Mouse (Mus musculus) hindbrain, postnatal 0 days (tissue): ENCODE results near the gene Hmga2. TPM values are rescaled to one million over a fixed set of nuclear protein-coding genes. Genes with fewer than 3 reads are reported as not detected.
"Not testable (repeated sequence)": the region's sequence is repeated elsewhere in the genome, so short reads cannot be mapped to it uniquely, and the experiment has no call there.

Source experiments
- ATAC-seq: fragments of 200-750 bp; cut with Nextera tagmentation; 2 replicates; pipeline ENCODE4 v1.8.0; 2017; ENCODE audit warnings: mild to moderate bottlenecking, moderate TSS enrichment, moderate library complexity
- DNase-seq: peaks from one replicate; pipeline ENCODE4 v3.0.0-alpha.2; 2015; ENCODE audit warnings: low spot score
- H3K27ac ChIP-seq: fragments of 300-500 bp; sonication (generic); 2 replicates; pipeline ENCODE4 v1.5.1; 2014; ENCODE audit warnings: mild to moderate bottlenecking
- H3K27me3 ChIP-seq: fragments of 300-500 bp; sonication (generic); 2 replicates; pipeline ENCODE4 v1.6.1; 2014; ENCODE audit warnings: low read length, mixed read lengths; ENCODE audit not compliant: insufficient read depth
- H3K36me3 ChIP-seq: fragments of 300-500 bp; sonication (generic); 2 replicates; pipeline ENCODE4 v1.6.1; 2014; ENCODE audit warnings: low read length, mixed read lengths; ENCODE audit not compliant: insufficient read depth
- H3K4me1 ChIP-seq: fragments of 300-500 bp; sonication (generic); 2 replicates; pipeline ENCODE4 v1.6.1; 2014; ENCODE audit warnings: antibody characterized with exemption, low read length, mixed read lengths; ENCODE audit not compliant: insufficient read depth
- H3K4me2 ChIP-seq: fragments of 300-500 bp; sonication (generic); 2 replicates; pipeline ENCODE4 v1.6.1; 2014; ENCODE audit warnings: low read depth, mild to moderate bottlenecking, low read length, moderate library complexity, mixed read lengths
- H3K4me3 ChIP-seq: fragments of 300-500 bp; sonication (generic); 2 replicates; pipeline ENCODE4 v1.5.1; 2014; ENCODE audit warnings: low read length
- H3K9ac ChIP-seq: fragments of 300-500 bp; sonication (generic); replicated peaks from 2 replicates; pipeline ENCODE4 v1.6.1; 2014; ENCODE audit warnings: mild to moderate bottlenecking, low read length, moderate library complexity, mixed read lengths
- H3K9me3 ChIP-seq: fragments of 300-500 bp; sonication (generic); 2 replicates; pipeline ENCODE4 v1.6.1; 2016; ENCODE audit warnings: low read length, mixed read lengths
- CTCF ChIP-seq: IDR thresholded peaks from 2 replicates; pipeline ENCODE4 v1.5.1; 2016; ENCODE audit warnings: antibody characterized with exemption, control low read depth, low read depth
- WGBS: fragments of 180-500 bp; shearing (Covaris S2); extraction: QIAGEN DNeasy Blood & Tissue Kit; methylation state at CpG from one replicate; pipeline ENCODE4 v1.1.7; 2014; 5-methylcytosine and 5-hydroxymethylcytosine counted together
- polyA plus RNA-seq: library from polyadenylated mRNA; unstranded; fragments of >200 nt; fragmentation: Nextera tagmentation; extraction: Ambion mirVana; gene quantifications from 2 replicates; pipeline ENCODE4 v1.2.1, GENCODE M21; 2015
- total RNA-seq: library from RNA; depleted of rRNA; stranded (reverse); fragments of >200 nt; gene quantifications from 2 replicates; pipeline ENCODE4 v1.2.3, GENCODE M21; 2014

Hmga2 gene
- total and polyA plus RNA-seq, 2 experiments from 2014 or later, result 0.98 to 1.2 TPM

GRCm38 (mm10) chr10:120371215-120371614 is 105.1 kb downstream of the Hmga2 start:
- Histone ChIP-seq H3K27ac (no peak overlapping the region), H3K4me3 (no peak overlapping the region), H3K4me2 (no peak overlapping the region), H3K9ac (no peak overlapping the region), H3K36me3 (no peaks in the 10 kb centered on the region), H3K4me1 (no peaks in the 10 kb centered on the region), H3K9me3 (no peaks in the 10 kb centered on the region), H3K27me3 (peaks cover 4% of the 10 kb centered on the region; the same call in 1 of the 2 replicates)
- no peak for ATAC-seq
- no peak for DNase-seq
- 74% methylated on average over 10 of the region's 10 CpGs for WGBS
- TF ChIP-seq CTCF, result no peak

DNA sequence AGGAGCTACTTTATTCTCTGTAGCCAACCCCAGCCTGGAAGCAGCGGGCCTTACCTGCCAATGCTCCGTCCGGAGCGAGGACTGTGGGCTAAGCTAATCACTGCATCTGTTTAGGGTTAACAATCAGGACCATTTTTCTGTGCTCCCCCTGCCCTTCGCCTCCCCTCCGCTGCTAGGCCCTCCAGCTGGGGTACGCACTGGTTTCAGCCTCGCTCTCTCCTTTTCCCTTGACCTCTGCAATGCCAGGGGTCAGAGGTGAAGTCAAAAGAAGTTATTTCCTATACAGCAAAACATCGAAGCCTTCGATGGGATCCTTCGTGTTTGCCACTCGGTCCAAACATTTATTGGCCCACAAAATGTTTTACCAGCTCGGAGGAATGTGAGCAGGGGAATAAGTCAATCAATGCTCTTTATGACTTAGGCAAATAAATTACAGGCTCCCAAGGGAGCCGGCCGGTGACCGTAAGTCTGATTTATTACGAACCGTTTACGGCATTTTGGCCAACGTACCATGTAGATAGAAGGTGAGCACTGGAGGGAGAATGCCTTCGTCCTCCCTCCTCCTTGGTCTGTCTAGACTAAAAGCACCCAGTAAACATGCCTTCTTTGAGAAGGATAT is 107.0 kb downstream of the Hmga2 start:
- no peak overlapping the region for H3K4me3 ChIP-seq
- DNase-seq (no peak), ATAC-seq (no peak)
- no peaks in the 10 kb centered on the region for H3K9me3 ChIP-seq
- WGBS, result 72% methylated on average over 21 of the region's 21 CpGs
- no peak overlapping the region for H3K27ac ChIP-seq
- no peak for TF ChIP-seq CTCF
- no peaks in the 10 kb centered on the region for H3K36me3 ChIP-seq
- peaks cover 4% of the 10 kb centered on the region; the same call in 1 of the 2 replicates for H3K27me3 ChIP-seq
- H3K4me2 ChIP-seq, result no peak overlapping the region
- H3K4me1 ChIP-seq, result no peaks in the 10 kb centered on the region
- no peak overlapping the region for H3K9ac ChIP-seq

DNA sequence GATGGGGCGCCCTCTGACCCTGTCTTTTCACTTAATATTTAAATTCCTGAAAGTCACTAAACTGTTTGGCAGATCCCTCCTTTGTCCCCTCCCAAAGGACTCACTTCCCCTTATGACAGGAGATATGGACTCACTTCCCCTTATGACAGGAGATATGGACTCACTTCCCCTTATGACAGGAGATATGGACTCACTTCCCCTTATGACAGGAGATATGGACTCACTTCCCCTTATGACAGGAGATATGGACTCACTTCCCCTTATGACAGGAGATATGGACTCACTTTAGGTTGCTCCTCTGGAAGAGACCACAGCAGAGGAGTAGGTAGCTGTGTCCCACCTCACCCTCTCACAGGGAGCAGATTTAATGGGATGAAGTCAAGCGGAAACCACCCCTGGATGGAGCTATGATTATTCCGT is 110.1 kb downstream of the Hmga2 start:
- H3K4me3 ChIP-seq, H3K4me1 ChIP-seq, ATAC-seq, DNase-seq, H3K9ac ChIP-seq, H3K27ac ChIP-seq, H3K27me3 ChIP-seq, H3K36me3 ChIP-seq, H3K9me3 ChIP-seq, H3K4me2 ChIP-seq: not testable (repeated sequence)
- WGBS, result 86% methylated on average over 3 of the region's 3 CpGs

DNA sequence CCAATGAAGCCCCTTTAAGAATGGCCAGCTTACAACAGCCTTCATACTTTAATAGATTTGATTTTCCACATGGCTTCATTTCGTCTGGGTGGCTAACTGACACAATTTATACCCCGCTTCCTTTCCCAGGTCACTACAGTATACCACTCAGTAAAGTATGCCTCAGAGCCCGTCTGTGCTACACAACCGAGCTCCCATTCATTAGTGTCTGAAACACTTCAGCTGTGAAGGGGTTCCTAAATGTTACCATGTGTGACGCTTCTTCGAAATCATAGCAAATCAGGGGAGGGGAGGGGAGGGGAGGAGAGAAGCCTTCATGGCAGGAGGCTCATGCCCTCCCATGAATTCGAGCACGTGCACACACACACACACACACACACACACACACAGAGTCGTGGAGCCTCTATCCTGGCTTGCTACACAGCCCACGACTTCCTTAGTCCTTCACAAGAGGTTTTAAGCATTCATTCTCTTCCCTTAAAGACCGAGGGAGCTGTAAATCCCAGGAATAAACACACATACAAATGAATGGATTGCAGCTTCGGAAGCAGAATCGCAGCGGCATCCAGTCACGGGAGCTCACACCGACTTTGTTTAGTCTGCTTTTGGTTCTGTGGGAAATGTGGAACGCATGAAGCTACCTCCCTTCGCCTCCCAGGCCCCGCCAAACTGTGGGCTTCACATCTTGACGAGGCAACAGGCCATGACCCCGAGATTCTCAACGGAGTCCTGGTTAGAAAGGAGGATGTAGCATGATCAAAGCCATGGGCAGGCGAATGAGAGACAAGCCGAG is 110.7 kb downstream of the Hmga2 start:
- H3K9ac ChIP-seq, result no peak overlapping the region
- DNase-seq (no peak), ATAC-seq (0 out of 2 replicates have a peak, but pooled peaks have one; percentile 27)
- no peaks in the 10 kb centered on the region for H3K4me1 ChIP-seq
- peak overlapping the region; percentile 30; the same call in 1 of the 2 replicates for H3K4me2 ChIP-seq
- peaks cover 4% of the 10 kb centered on the region; the same call in 1 of the 2 replicates for H3K27me3 ChIP-seq
- no peaks in the 10 kb centered on the region for H3K9me3 ChIP-seq
- H3K4me3 ChIP-seq, result no peak overlapping the region
- H3K36me3 ChIP-seq, result no peaks in the 10 kb centered on the region
- TF ChIP-seq CTCF, result no peak
- H3K27ac ChIP-seq, result no peak overlapping the region
- WGBS, result 29% methylated on average over 24 of the region's 24 CpGs

- no peak overlapping the region for H3K9ac ChIP-seq
- peaks cover under 1% of the 10 kb centered on the region; the same call in 1 of the 2 replicates for H3K27me3 ChIP-seq
- no peaks in the 10 kb centered on the region for H3K4me1 ChIP-seq
- ATAC-seq, result no peak
- H3K4me3 ChIP-seq, result no peak overlapping the region
- no peaks in the 10 kb centered on the region for H3K9me3 ChIP-seq
- no peak for DNase-seq
- 67% methylated on average over 20 of the region's 20 CpGs for WGBS
- TF ChIP-seq CTCF, result no peak
- no peak overlapping the region for H3K27ac ChIP-seq
- no peaks in the 10 kb centered on the region for H3K36me3 ChIP-seq
- no peak overlapping the region for H3K4me2 ChIP-seq
Measured at GRCm38 (mm10) chr10:120363983-120364582, 112.2 kb downstream of the Hmga2 start.

GRCm38 (mm10) chr10:120363298-120363982 is 112.8 kb downstream of the Hmga2 start:
- H3K9ac ChIP-seq, H3K4me2 ChIP-seq, H3K9me3 ChIP-seq, DNase-seq, H3K27ac ChIP-seq, ATAC-seq, H3K4me3 ChIP-seq, H3K36me3 ChIP-seq, H3K27me3 ChIP-seq, H3K4me1 ChIP-seq: not testable (repeated sequence)
- 86% methylated on average over 9 of the region's 11 CpGs for WGBS
